Mouse (Mus musculus) layer of hippocampus, postnatal 36 days (tissue): Measurements from ENCODE around the gene Gm4922. TPM values are rescaled to one million over a fixed set of nuclear protein-coding genes. Genes with fewer than 3 reads are reported as not detected.

Source experiments
- total RNA-seq, 2 experiments: library from RNA; stranded (reverse); gene quantifications; 2 replicates each; pipeline ENCODE4 v1.2.3; 2021

The Gm4922 gene
- total RNA-seq, 2 experiments from 2014 or later: not detected

Other genes with a start within 250 kb of the Gm4922 start
- gene Hebp2, start 240.7 kb downstream of the Gm4922 start, total RNA-seq: 1 to 10 TPM; 3.2 to 3.5 TPM
- gene Arfgef3, start 42.8 kb downstream of the Gm4922 start, total RNA-seq: 10 to 100 TPM; 82.8 to 83.0 TPM
- 1 to 10 TPM; 2.1 to 4.5 TPM for gene Perp, start 58.2 kb upstream of the Gm4922 start, total RNA-seq
- 1 to 10 TPM; 4.6 to 4.8 TPM for gene Tnfaip3, start 228.9 kb upstream of the Gm4922 start, total RNA-seq